Mouse (Mus musculus) ES-Bruce4 (cell line): ENCODE measurements at regions not wholly inside any gene's neighbourhood (a gene's known extent, or its start where the extent isn't known, plus 50 kb on each side); places are given as distances from the start of the nearest gene placed in this dataset.

Experiments used
- CTCF ChIP-seq: IDR thresholded peaks from one replicate; pipeline ENCODE4 v1.8.1; 2011; ENCODE audit warnings: low read depth, low read length
- EP300 ChIP-seq: IDR thresholded peaks from 2 replicates; pipeline ENCODE4 v1.6.1; 2011; ENCODE audit warnings: low read depth, low read length; ENCODE audit not compliant: insufficient read depth
- POLR2A ChIP-seq: IDR thresholded peaks from one replicate; pipeline ENCODE4 v1.8.1; 2011; ENCODE audit warnings: low read length; ENCODE audit not compliant: insufficient read depth

- TF ChIP-seq CTCF (no peak), EP300 (no peak), POLR2A (no peak)
Observed at GRCm38 (mm10) chr6:84271441-84271840, 263.1 kb downstream of the Dysf start.
